Mouse (Mus musculus) monocyte, adult 5-6 weeks (primary cell): ENCODE results near the gene Fbxw4. TPM values are rescaled to one million over a fixed set of nuclear protein-coding genes. Genes with fewer than 3 reads are reported as not detected.

Experiments used
- ATAC-seq: fragments of 153-309, 156-312 bp; replicated peaks from 2 replicates; pipeline ENCODE4 v1.8.0; 2017; ENCODE audit warnings: mild to moderate bottlenecking; ENCODE audit not compliant: low TSS enrichment, insufficient number of reproducible peaks, severe bottlenecking, poor library complexity, low FRiP score
- total RNA-seq: library from RNA; stranded (forward); fragments of 200-1000, 200-491, 200-594 nt; gene quantifications from 3 replicates; pipeline ENCODE4 v1.2.3, GENCODE M21; 2017

The Fbxw4 gene
- total RNA-seq, 1 experiment from 2014 or later = 15.2 TPM

DNA sequence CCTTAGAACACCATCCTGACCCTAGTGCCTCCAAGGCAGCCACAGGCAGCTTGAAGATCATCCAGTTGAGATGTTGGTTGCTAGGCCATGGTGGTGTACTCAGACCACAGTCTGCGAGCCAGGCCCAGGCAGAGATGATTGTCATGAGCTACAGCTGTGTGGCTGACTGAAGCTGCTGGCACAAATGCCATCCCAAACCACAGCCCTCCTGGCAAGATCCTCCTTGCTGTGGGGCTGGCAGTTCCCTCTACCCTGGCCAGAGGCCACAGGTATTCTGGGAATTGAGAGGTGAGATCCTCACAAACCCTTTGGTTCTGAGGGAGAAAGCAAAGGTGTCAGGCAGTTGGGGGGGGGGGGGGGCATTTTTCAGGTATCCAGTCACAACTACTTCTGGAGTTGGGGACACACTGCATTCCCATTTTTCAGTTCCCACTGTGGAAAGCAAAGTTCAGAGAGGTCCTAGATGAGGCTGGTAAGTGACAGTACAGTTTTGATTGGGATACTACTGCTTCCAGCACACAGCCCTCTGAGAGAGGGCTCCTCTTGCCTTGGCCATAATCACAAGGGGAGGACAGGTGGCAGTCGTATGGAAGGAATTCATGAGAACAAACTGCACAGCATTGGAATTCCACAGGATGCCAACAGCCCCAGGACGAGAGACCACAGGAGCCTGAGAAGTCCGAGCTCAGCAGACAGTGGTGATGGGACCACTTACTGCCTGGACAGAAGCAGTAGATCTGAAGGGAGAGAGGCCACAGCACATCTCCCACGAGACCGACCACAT is 72.4 kb downstream of the Fbxw4 start:
- ATAC-seq = no peak

DNA sequence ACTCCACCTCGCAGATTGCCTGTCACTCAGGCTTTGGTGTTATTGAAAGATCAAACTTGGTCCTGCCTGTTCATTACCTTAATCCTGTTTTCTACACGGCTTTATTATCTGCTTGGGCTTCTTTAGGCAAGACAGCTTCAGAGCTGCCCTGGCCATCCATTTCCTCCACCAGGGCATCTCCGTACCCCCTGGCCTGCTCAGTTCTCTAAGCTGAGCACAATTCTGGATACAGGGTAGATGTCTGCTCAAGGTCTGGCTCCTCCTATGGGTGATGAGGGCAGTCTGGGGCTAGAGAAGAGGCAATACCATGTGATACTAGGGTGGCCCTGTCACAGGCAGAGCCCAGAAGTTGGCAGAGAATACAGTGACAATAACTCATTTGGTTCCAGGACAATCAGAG is 73.3 kb downstream of the Fbxw4 start:
- no peak for ATAC-seq

DNA sequence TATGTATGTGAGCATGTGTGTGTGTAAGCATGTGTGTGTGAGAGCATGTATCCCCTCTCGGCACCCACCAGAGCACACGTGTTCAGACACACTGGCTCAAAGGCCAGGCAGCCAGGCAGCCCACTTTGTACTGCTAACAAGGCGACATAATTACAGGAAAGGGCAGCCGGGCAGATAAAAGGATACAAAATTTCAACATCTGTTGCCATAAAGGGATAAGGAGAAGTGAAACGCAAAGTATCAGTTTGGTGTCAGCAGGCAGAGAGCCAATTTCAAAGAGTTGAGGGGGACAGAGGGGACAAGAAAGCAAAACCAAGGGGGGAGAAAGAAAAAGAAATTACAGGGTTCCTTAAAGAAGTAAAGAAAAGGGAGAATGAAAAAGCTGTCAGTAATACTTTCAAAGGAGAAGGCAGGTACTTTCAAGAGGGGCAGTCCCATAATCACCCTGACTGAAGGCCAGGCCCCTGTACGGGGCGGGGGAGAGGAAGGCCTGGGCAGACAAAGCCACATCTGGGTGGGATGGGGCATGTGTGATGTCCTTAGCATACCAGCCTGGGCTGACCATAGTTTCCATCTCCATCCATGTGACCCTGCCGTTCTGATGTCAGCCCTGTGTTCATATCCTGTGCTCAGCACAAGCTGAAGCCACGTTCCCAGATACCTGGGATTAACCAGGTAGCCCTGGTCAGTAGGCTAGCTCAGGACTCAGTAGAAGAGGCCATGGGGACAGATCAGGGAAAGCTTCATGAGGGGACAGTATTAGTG is 75.1 kb downstream of the Fbxw4 start:
- peak; percentile 31; the same call in 1 of the 2 replicates for ATAC-seq

DNA sequence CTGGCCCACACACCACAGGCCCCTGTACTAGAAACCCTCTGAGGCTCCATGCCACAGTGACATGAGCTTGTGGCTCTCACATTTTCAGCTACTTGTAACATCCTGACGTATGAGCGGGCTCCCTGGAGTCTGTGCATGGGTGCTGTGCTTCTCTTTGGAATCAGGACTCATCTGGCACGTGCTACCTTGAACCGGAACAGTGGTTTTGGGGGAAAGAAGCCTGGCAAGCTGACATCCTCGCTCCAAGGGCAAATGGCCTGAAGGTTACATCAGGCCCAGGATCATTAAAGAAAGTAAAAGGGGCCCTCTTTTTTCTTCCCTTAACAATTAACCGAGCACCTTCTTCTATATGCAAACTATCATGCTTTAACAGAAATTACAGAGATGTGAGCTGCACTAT is 77.0 kb downstream of the Fbxw4 start:
- no peak for ATAC-seq

DNA sequence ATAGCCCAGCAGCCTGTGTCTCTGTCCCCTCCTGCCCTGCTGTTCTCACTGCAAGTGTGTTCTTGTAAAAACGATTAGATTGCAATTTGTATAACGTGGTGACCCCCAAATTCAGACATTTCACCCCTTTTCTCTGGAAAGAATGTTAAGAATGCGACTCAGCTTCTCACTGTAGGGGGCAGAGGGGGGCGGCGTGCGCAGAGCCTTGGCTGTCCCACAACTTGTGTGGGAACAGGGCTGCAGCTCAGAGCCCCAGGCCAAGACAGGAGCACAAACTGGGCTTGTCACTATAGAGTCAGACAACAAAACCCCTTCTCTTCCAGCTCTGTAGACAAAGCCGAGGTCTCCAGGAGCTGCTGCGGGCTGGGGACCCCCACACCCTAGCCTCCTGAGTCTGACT is 78.0 kb downstream of the Fbxw4 start:
- no peak for ATAC-seq

DNA sequence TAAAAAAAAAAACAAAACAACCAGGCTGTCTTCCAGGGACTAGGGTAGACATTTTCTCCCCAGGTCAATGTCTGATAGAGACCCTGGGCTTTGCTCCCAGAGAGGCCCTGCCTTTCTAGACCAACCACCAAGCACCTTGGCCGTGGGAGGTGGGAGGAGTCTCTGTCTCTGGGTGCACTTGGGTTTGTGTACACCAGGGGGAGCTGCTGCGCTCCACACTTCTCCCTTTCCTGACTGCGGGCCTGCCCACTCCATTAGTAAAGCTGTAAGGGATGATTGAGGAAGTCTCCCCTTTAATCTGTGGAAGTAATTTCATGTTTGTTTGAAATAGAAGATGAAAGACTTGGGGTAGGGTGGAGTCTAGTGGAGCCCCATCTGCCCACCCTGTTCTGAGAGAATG is 78.9 kb downstream of the Fbxw4 start:
- ATAC-seq = peak; percentile 64

DNA sequence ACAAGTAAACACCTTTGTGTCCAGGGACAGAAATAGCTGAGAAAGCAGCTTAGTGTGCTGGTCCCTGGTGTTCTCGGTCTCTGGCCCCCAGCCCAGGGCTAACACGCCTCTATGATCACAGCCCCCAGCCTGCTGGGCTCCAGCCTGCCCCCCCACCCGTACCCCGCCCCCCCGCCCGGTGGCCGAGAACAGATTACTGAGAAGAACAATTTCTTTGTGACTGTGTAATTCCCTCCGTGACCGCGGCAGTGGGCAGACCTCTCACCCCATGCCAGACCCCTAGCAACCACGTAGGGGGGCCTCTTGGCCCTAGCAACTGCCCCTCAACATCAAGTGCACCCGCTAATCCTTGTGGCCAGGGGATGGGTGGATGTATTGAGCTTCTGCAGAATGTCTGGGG is 79.9 kb downstream of the Fbxw4 start:
- no peak for ATAC-seq

DNA sequence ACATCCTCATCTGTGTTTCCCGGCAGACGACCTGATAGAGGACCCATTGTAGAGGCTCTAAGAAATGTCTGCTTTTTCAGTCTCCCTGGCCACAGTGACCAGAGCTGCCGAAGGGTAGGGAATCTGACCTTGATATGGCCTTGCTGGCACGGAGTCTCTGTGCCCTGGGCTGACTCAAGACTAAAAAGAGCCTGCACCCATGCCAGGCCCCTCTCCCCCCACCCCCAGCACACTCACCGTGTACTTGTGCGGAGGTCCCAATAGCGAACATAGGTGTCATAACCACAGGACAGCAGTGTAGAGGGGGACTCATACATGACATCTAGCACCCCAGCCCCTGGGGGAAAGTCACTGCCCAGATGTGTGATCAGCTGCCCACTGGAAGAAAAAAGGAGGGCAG is 80.7 kb downstream of the Fbxw4 start:
- ATAC-seq = no peak

DNA sequence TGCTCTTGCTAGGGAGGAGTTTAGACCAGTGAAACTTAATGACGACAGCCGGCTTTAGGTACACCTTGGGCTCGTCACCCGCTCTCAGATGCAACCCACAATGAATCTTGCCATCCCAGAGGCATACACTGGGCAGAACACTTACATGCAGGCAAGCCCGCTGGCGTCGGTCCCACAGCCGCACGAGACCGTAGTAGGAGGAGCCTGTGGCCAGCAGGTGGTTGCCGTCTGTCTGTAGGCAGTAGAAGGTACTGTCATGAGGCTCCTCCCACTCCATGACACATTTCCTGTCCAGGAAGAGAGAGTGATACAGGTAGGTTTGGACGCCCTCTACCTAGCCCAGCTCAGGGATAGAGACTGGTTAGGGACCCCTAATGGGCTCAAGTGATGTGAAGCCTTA is 81.1 kb downstream of the Fbxw4 start:
- ATAC-seq = no peak

DNA sequence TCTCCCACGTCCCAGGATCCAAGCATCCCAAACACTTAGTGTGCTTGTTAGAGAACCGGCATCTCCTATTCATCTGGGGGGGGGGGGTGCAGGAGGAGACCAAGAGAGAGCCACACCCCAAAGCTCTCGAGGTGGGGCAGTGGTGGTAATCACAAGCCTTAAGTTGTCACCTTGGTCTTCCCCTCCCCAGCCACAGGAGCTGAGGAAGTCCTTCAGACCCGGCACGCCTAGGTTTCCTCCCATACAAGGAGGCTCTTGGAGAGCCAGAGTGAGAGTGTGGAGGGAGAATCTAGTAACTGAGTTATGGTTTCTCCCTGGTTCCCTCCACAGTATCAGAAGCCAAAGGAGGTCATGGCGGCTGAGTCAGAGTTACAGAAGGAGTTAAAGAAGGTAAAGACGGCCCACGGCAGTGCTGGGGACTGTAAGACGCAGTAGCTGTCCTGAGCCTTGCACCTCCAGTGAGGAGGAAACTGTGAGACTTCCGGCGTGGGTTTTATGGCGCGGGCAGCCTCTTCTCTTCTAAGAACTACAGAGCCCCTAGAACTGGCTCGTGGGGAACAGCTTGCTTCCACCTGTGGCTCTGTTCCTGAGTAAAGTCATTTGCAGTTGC is 82.9 kb downstream of the Fbxw4 start:
- ATAC-seq = no peak

DNA sequence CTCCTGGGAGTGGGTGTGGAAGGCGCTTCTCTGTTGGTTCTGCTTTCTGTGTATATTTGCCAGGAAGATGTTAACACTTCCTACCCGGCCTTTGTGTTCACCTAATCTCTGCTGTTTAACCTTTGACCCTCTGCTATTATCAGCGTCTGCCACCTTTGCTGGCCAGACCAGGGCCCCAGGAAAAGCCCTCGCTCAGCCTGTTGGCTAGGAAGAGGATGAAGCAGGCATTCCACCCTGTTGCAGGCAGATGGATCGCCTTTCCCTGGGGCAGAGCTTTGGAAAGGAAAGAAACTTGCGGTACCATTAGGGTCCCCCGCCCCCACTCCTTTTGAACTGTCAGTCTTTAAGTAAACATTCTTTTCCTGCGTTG is 84.5 kb downstream of the Fbxw4 start:
- ATAC-seq = 0 out of 2 replicates have a peak, but pooled peaks have one; percentile 27

DNA sequence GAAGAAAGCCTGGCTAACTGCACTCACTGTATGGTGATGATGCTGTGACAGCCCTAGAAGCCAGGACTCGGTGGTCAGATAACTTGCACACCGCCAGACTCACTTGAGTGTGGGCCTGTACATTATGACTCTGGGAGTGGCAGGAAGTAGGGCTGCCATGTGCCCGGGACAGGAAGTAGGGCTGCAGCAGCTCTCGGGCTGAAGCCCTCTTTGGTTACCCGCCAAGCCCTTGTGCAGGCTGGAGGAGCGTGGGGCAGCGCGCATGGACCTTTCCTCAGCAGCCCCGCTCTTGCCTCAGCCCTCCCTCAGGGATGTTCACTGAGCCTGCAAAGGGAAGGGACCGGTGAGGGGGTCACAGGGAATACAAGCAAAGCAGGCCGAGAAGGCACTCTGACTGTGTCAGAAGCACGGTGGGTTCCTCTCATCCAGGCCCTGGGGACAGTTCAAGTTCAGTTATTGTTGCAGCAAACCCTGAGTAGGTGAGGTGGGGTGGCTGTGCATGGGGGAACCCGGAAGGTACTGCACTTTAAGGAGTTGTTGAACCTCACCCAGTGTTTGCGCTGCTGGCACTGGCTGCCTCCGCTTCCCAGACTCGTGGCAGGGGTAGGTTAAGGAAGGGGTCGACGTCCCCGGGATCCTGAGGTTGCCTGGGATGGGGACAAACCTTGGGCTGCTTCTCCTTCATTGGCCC is 85.0 kb downstream of the Fbxw4 start:
- peak; percentile 24; the same call in 1 of the 2 replicates for ATAC-seq

DNA sequence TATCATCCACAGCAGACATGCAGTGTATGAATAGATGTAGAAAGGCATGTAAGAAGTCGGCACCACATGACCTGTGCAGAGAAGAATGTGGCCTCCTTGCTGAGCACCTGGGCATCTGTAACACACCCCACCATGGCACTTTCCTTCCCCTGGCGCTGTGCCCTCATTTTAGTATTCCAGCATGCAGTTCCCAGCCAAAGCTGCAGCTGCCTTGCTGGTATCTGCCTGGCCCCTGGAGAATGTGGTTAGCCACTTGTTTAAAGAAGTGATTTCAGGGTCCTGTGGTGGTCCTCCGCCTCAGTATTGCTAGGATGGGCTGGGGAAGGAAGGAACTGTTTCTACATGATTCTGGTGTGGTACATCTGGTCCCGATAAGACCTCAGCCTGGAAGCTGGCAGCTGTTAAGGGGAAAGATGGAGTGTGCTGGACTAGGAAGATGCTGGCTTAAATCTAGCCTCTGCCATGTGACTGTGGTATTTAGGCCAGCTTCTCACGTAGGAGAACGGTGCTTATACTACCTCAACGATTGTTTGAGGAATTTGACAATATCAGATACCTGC is 85.7 kb downstream of the Fbxw4 start:
- no peak for ATAC-seq

DNA sequence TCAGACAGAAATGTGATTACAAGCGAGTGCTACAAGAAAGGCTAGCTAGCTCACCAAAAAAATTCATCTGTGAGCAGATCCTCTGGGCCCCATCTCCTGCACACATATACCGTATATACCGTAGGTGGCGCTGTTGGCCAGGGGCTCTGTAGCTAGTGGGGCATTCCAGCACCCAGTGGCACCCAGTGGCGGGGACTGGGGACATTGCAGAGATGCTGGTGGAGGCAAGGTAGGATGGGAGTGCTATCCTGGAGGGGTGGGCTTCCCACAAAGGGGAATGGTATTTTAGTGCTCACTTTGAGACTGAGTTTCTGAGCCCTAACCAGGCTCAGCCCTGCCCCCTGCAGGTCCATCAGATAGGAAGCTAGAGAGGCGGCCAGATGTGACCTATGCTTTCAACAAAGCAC is 86.2 kb downstream of the Fbxw4 start:
- peak; percentile 76 for ATAC-seq

DNA sequence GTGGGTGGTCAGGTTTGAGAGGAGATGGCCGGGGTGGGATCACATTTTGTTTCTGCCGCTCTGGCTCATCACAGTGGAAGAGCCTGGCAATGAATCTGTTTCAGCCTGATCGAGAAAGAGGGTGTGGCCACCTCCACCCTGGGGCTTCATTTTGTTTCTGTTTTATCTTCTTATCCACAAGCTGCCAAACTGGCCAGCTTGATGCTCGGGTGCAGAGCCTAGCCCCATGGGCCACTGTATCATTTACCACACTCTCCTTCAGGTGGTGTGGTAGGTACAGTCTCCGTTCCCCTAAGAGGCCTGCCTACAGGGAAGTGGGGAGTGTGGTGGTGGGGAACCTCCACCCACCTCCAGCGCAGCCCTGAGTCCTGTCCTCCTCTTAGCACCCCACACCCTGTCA is 87.1 kb downstream of the Fbxw4 start:
- ATAC-seq = no peak

DNA sequence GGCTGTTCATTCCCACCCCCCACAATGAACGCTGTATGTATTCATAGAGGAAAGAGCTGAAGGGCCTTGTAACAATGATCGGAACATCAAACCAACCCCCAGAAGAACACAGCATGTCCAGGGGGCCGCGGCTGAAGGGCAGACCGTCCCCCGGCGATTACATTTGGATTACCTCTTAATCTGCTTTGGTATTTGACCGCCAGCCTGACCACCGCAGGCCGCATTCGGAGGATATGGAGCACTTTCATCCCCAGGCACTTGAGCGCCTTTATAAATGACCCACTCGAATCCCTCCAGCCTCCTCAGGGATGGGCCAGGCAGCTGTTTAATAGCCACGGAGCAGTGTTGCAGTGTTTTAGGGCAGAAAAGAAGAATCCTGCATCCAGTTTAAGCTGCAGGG is 92.7 kb downstream of the Fbxw4 start:
- ATAC-seq = no peak

DNA sequence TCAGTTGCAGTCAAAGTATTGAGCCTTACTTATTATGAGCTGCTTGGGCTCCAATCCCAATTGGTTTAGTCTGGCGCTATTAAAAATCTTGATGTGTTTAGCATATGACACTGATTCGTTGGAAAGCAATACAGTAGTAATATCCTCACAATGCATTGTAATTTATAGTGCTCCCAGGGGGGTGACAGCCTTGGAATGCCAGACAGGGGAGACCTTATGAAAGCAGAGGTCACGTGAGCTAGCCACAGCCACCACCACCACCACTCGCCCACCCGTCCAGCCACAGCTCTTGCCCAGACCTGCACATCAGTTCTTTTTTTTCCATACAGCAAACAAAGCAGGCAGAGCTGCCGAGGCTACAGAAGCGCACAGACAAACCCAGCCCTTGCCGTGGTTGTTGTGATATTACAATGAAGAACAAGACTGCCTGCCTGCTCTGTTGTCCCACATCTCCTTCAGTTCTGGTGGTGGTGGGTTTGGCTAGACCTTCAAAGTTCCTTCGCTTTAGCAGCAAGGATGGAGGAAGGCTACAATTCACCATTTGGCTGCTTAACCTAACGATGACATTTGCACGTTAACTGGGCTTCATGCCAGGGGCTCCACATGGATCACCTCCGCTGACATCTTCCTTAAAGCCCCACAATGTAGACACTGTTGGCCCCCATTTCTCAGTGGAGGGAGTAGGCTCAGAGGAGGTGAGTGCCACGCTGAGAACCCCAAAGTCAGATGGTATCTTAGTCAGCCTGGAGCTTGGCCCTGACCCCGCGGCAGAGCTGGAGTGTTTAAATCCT is 94.0 kb downstream of the Fbxw4 start:
- no peak for ATAC-seq

DNA sequence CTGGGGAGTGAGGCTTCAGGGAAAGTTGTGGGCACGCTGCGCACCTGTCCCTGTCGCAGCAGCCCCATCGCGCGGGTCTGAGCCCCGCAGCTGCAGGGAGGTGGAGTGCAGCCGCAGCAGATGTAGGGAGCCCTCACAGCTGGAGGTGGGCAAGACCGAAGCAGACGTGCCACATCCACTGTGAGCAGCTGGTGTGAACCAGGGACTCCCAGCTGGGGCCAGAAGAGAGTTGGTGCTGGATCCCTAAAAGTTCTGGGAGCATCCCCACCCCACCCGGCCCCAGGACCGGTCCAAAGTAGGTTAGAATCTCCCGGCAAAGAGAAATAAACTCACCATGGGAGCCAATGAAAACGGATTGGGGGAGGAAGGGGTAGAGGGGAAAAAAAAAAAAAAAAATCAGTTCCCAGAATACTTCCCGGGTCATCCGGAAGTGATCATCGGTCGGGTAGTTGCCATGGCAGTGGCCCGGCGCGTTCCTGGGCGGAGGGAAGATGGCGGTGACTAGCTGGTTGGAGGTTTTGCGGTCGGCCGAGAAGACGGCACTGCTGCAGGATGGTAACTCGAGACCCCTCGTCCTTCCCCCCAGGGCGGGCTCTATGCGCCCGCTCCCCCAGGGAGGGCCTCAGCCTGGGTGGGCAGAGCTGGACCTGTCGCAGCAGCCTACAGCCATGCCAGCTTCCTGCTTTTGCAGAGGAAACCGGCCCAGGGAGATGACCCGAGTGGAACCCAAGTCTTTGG is 99.8 kb downstream of the Fbxw4 start, which contains the start of the genes Poll and Gm17018:
TSS of gene Poll (minus strand) at position 379 of the 738 bp plus-strand sequence.
TSS of gene Gm17018 (plus strand) at position 463 of the 738 bp plus-strand sequence.
- peak; percentile 84 for ATAC-seq
